Mouse (Mus musculus) spleen, adult 18-20 months (tissue): Measurements from ENCODE around the gene Gucd1.
A peak's percentile ranks its signal among the peaks of the same experiment; 100 is the strongest.
"Not testable (repeated sequence)": the region's sequence is repeated elsewhere in the genome, so short reads cannot be mapped to it uniquely, and the experiment has no call there.

Experiments
- DNase-seq, 2 experiments: peaks; one replicate each; pipeline ENCODE4 v3.0.0; 2022; ENCODE audit warnings: mixed read lengths in 2 of 2

Gucd1 gene

DNA sequence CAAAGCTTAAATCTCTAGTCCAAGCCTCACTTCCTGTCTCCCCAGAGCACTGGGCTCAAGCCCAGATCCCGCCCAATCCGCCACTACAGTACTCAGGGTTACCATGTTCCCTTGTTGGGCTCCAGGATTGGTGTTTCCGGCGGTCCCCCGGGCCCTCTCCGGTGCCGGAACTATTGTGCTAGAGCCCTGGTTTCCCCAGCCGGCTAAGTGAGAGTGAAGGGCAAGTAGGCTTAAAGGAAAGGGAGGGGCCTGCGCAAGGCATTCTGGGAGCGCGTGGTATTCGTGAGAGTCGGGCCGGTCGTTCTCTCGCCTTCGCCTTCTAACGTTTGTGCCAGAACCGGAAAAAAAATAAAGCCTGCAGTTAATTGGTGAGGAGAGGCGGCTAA is at the start of gene Gucd1:
Gene Gucd1 (minus strand): TSS at position 215 of the 386 bp plus-strand sequence.
- peak; percentile 90 to 96 for DNase-seq

- not testable (repeated sequence) for DNase-seq
Observed at GRCm38 (mm10) chr10:75566765-75567164, 49.0 kb upstream of the Gucd1 start.

GRCm38 (mm10) chr10:75566321-75566720 is 48.5 kb upstream of the Gucd1 start:
- no peak for DNase-seq

- DNase-seq: peak in 1 of 2 experiments; percentile 34
Observed at GRCm38 (mm10) chr10:75565906-75566305, 48.1 kb upstream of the Gucd1 start.

- peak; percentile 46 to 52 for DNase-seq
Observed at GRCm38 (mm10) chr10:75565436-75565835, 47.7 kb upstream of the Gucd1 start.

DNA sequence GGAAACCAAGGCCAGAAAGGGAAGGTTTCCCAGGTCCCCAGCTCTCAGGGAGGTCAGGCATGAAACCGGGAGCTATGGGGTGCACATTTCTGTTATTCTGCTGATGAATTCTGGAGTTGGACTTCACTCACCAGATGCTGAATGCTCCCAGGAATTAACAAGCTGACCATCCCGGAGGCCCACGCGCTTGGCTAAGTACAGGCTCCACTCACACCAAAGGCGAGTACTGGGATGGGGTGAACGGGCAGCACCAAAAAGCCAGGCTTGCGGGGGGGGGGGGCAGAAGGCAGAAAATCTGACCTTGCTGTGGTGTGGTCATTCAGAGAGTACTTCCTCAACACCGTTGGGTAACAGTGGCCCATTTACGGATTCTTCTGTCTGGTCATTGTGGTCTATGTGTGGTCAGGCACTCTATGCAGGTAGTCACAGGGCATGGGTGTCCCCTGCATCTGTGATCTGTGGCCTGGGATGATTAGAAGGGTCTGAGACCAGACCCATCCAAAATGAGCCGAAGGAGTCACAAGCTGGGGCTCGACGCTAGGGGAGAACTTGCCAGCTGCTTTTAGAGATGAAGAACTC is 47.0 kb upstream of the Gucd1 start:
- no peak for DNase-seq

- no peak for DNase-seq
Observed at GRCm38 (mm10) chr10:75562596-75562995, 44.8 kb upstream of the Gucd1 start.

- DNase-seq: no peak
Observed at GRCm38 (mm10) chr10:75561071-75561654, 43.4 kb upstream of the Gucd1 start, which contains the start of gene Ggt1. TSS of gene Ggt1 (plus strand) at chr10:75561604.

DNA sequence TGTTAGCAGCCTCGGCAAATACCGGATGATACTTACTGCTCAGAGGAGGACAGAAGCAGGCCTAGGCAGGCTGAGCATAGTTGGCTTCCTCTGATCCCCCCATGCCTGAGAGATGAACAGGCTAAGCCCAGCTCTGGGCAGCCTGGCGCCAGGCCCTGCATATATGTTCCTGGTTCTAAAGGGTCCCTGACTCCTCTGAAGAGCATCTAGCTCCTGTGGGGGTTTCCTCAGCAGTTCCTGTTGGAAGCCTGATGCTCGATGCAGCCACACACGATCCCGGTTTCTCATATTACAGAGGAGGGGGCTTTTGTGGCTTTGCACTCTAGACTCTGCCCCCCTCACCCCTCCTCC is 42.8 kb upstream of the Gucd1 start:
- DNase-seq: no peak

DNA sequence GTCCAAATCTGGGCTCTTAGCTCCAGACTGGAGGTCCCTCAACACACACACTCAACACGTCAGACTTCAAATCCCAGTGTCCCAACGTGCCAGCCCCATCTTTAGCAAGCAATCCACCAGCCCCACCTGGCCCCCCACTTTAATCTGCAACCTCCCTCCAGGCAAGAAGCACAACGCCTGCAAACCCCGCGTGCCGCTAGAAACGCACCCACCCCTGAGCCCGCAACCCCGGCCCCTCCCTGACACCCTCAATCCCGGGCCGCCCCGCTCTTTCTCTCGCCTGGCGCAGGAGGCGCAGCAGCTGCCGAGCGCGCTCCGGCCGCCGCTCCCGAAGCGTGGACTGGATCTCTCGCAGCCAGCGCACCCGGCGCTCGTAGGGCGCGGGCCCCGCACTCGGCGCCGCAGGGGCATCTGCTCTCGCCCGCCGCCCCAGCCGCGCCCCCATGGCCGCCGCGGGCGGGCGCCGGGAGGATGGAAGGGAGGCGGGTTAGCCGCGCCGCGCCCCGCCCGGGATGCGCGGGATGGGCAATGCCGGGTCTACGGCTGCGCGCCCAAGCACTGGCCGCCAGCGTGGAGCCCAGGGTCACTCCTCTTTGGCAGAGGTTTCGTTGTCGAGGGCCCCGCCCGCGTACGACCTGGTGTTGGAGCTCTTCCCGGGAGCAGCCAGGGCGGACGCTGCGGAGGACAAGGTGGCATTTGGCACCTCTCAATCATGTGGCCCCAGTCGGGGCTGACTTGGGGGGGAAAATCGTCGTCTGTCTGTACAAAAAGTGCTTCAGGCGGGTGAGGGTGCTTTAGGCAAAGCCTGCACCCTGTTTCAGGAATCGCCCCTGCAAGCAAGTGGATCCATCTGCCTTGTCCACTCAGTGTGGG is 42.1 kb upstream of the Gucd1 start, which contains the start of gene Lrrc75b:
Gene Lrrc75b (minus strand): TSS at position 655 of the 873 bp plus-strand sequence.
- DNase-seq: no peak

DNA sequence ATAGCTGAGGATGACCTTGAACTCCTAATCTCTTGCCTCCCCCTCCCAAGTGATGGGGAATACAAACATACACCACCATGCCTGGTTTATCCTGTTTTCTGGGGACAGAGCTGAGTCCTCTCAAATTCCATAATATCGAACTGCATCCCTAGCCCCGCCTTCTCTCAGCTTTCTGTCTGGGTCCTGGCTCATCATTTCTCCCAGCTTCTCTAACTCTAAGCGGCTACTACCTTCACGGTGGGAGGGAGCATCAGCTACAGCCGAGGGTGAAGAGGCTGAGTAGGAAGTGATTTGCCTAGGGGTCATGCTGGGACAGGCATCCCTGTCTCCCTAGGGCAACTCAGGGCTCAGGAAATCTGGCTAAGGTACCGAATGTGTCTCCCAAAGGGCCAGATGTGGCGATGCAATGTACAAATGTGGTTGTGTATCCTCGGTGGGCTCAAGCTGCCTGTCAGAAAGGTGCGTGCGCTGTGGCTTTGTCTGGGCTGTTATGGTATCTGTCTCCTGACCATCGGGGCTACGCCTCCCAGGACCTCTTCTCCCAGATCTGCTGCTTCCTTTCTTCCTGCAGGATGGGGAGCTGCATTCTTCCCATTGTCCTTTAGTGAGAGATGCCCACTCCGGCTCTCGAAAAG is 41.4 kb upstream of the Gucd1 start:
- DNase-seq: no peak

DNA sequence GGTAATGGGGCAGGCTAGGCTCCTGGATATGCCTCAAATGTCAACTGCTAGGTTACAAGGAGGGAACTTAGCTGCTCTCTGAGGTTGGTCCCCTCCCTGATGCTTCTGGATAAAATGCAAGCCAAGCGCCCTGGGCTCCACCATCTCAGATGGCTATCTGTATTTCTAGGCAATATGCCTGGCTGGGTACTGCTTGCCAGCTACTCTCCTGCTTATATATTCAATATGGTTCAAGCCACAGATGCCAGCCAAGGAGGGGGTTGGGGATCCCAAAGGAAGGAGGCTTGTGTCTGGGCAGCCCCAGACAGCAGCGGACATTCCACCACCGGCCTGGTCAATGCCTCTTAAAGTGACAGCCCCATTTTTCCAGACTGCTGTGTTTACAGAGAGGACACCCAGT is 40.7 kb upstream of the Gucd1 start:
- no peak for DNase-seq

DNA sequence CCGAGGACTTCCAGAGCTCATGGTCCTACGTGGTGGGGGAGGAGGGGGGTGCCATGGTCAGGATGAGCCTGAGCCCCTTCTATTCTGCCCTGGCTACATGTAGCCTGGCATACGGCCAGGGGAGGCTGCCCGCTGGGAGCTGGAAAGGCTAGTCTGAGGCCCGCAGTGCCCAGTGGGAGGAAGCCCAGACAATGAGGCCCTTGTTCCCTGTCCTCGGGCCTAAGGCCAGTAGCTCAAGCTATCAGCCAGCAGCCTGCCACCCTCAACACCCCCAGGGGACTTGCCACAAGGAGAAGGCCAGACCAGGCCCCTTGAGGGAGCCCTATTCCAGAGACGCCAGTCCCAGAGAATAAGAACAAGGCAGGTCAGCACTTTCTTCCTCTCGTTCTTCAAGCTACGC is 38.3 kb upstream of the Gucd1 start:
- DNase-seq: no peak

DNA sequence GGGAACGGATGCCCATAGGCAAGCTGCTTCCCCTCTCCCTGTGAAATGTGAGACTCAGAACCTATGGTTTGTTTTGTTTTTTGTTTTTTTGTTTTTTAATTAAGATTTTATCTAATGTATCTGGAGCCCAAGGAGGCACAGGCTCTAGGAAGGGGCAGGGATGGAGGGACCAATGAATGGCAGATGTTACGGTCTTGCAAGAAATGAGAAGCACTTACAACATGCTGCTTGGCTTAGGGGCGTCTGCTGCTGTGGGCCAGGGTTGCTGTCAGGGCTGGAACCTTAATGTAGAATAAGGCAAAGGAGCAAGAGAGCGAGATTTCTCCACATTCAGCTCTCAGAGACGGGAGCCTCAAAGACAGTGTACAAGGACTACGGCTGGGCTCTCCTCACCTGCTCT is 37.8 kb upstream of the Gucd1 start:
- no peak for DNase-seq

DNA sequence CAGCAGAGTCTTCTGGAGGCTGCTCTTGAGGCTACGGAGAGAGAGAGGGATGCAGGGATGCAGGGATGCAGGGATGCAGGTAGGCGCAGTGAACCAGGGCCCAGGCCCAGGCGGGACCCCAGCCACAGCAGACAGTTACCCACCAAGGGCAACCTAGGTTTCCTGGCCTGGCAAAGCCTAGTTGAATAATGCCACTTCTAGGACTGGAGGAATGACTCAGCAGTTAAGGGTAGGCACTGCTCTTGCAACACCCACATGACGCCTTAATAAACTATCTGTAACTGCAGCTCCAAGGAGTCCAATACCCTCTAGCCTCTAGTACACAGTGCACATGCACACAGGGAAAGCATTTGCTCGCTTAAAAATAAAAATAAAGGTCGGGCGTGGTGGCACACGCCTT is 36.3 kb upstream of the Gucd1 start:
- no peak for DNase-seq

DNA sequence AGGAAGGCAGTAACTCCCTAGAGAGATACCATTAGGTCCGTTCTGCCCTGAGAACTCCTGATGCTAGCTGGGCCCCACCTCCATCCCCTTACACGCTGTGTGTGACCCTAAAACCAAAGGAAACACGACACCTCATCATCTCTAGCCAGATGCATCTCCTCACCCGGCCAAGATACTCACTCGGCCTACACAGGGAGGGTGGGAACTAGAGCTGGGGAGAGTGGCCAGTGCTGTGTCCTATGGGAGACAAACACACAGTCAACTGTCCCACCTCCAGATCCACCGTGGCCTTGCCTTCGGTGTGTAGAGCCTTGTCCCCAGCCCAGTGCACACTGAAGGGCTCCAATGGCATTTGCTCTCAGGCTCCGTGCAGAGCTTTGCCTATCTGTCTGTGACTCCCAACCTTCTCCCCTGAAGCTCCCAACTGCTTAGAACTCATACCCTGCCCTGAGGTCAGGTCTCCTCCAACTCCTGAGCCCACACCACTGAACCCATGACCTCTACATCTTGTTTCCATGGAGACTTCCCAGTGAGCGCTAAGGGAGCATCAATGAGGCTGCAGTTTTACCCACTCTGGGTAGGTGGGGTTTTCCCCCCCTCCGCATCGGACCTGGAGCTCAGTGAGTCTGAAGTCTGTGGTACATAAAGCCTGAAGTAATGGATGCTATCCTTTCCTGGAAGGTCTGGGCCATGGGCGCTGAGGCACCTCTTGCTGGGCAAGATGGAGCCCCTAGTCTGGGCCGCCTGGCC is 35.1 kb upstream of the Gucd1 start:
- DNase-seq: no peak

DNA sequence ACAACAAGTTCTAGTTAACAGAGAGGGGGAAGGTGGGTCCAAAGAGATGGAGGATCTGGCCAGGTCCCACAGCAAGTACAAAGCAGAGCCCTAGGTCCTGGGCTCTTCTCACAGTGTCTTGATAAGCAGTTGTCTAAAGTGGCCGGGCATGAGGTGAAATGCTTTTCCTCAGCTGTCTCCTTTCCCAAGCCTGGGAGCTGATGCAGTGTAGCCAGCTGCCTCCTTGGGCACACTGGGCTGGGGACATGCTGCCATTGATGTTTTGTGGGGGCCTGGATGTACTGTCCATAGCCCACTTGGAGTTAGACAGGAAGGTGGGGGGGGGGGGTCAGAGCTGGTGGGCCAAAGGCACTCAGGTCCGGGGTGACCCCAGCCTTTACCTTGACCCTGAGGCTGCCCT is 34.3 kb upstream of the Gucd1 start:
- DNase-seq: no peak

GRCm38 (mm10) chr10:75551175-75551574 is 33.4 kb upstream of the Gucd1 start:
- DNase-seq: no peak

GRCm38 (mm10) chr10:75549886-75550285 is 32.1 kb upstream of the Gucd1 start:
- no peak for DNase-seq

GRCm38 (mm10) chr10:75548486-75548885 is 30.7 kb upstream of the Gucd1 start:
- DNase-seq: no peak

GRCm38 (mm10) chr10:75547901-75548300 is 30.1 kb upstream of the Gucd1 start:
- no peak for DNase-seq

DNA sequence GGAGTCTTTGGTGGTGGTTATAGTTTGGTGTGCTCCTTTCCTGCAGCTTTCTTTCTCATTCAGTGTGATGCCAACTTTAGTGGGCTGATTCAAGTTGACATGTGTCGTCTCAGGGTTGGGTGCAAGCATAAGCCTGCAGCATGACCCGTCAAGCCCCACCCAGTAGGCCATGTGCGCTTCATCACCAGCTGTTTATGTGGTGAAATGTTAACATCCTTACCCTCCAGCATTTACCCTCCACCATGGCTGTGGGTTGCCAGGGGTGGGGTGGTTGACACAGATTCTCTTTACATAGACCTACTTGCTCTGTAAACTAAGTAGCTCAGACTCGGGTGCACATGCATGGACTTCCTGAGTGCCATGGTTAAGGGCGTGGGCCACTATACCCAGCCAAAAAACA is 18.4 kb upstream of the Gucd1 start:
- no peak for DNase-seq

DNA sequence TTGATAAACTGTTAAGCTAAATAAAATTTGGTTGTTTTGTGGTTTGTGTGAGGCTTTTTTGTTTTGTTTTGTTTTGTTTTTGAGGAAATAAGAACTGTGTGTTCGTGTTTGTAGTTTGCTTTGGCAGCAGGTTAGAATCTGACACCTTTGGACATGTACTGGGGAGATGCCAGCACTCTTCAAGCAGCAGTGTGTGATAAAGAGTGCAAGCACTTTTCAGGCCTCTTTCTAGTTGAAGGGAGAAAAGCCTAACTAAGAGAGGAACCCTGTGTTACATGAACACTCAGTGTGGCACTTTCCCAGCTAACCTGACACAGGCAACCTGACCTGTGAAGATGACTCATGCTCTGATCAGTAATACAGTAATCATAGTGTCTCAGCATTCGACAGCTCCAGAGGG is 17.7 kb upstream of the Gucd1 start:
- DNase-seq: no peak
